Mouse (Mus musculus) forebrain, embryonic 12.5 days (tissue): Measurements from ENCODE around the gene Slc15a3. TPM values are rescaled to one million over a fixed set of nuclear protein-coding genes. Genes with fewer than 3 reads are reported as not detected.

Experiments
- ATAC-seq: fragments of 200-750 bp; cut with Nextera tagmentation; 2 replicates; pipeline ENCODE4 v1.8.0; 2017; ENCODE audit warnings: moderate TSS enrichment; ENCODE audit not compliant: low FRiP score
- H3K27ac ChIP-seq: fragments of 300-500 bp; sonication (generic); 2 replicates; pipeline ENCODE4 v1.5.1; 2016; ENCODE audit warnings: mild to moderate bottlenecking
- H3K27me3 ChIP-seq: fragments of 300-500 bp; sonication (generic); 2 replicates; pipeline ENCODE4 v1.6.1; 2016; ENCODE audit warnings: mild to moderate bottlenecking
- H3K36me3 ChIP-seq: fragments of 300-500 bp; sonication (generic); replicated peaks from 2 replicates; pipeline ENCODE4 v1.6.1; 2016; ENCODE audit warnings: mild to moderate bottlenecking
- H3K4me1 ChIP-seq: fragments of 300-500 bp; sonication (generic); 2 replicates; pipeline ENCODE4 v1.6.1; 2016
- H3K4me2 ChIP-seq: fragments of 300-500 bp; sonication (generic); 2 replicates; pipeline ENCODE4 v1.6.1; 2016; ENCODE audit warnings: mild to moderate bottlenecking, moderate library complexity
- H3K4me3 ChIP-seq: fragments of 300-500 bp; sonication (generic); replicated peaks from 2 replicates; pipeline ENCODE4 v1.5.1; 2016; ENCODE audit warnings: mild to moderate bottlenecking
- H3K9ac ChIP-seq: fragments of 300-500 bp; sonication (generic); 2 replicates; pipeline ENCODE4 v1.6.1; 2016; ENCODE audit warnings: mild to moderate bottlenecking
- H3K9me3 ChIP-seq: fragments of 300-500 bp; sonication (generic); 2 replicates; pipeline ENCODE4 v1.6.1; 2016
- WGBS: fragments of 180-500 bp; shearing (Covaris S2); methylation state at CpG from one replicate; pipeline ENCODE4 v1.1.7; 2016; 5-methylcytosine and 5-hydroxymethylcytosine counted together
- polyA plus RNA-seq: library from polyadenylated mRNA; unstranded; fragments of >200 nt; fragmentation: Nextera tagmentation; extraction: Ambion mirVana; gene quantifications from 2 replicates; pipeline ENCODE4 v1.2.1, GENCODE M21; 2016

Gene Slc15a3
- polyA plus RNA-seq, 1 experiment from 2014 or later, result 0.38 TPM

GRCm38 (mm10) chr19:10808524-10809233, 30.8 kb upstream of the Slc15a3 start:
- Histone ChIP-seq H3K4me2 (no peak overlapping the region), H3K27ac (no peak overlapping the region), H3K4me3 (no peak overlapping the region), H3K4me1 (peaks cover 6% of the 10 kb centered on the region; the same call in 1 of the 2 replicates), H3K27me3 (no peaks in the 10 kb centered on the region), H3K9ac (no peak overlapping the region), H3K36me3 (no peaks in the 10 kb centered on the region), H3K9me3 (no peaks in the 10 kb centered on the region)
- whole genome bisulfite sequencing, result 93% methylated on average over 12 of the region's 12 CpGs
- ATAC-seq, result no peak

GRCm38 (mm10) chr19:10809428-10810175, 29.9 kb upstream of the Slc15a3 start:
- H3K4me1 ChIP-seq, result peaks cover 6% of the 10 kb centered on the region; the same call in 1 of the 2 replicates
- H3K9ac ChIP-seq, result no peak overlapping the region
- H3K27me3 ChIP-seq, result no peaks in the 10 kb centered on the region
- 71% methylated on average over 11 of the region's 11 CpGs for WGBS
- no peak overlapping the region for H3K4me2 ChIP-seq
- no peaks in the 10 kb centered on the region for H3K9me3 ChIP-seq
- H3K4me3 ChIP-seq, result no peak overlapping the region
- H3K36me3 ChIP-seq, result no peaks in the 10 kb centered on the region
- H3K27ac ChIP-seq, result no peak overlapping the region
- peak; percentile 46; the same call in 1 of the 2 replicates for ATAC-seq

GRCm38 (mm10) chr19:10810176-10810492, 29.4 kb upstream of the Slc15a3 start:
- 77% methylated on average over 4 of the region's 4 CpGs for WGBS
- Histone ChIP-seq H3K4me1 (peaks cover 6% of the 10 kb centered on the region; the same call in 1 of the 2 replicates), H3K9me3 (no peaks in the 10 kb centered on the region), H3K27ac (no peak overlapping the region), H3K9ac (no peak overlapping the region), H3K27me3 (no peaks in the 10 kb centered on the region), H3K4me2 (no peak overlapping the region), H3K4me3 (no peak overlapping the region), H3K36me3 (no peaks in the 10 kb centered on the region)
- no peak for ATAC-seq

GRCm38 (mm10) chr19:10811471-10811870, 28.1 kb upstream of the Slc15a3 start:
- no peaks in the 10 kb centered on the region for H3K36me3 ChIP-seq
- no peaks in the 10 kb centered on the region for H3K27me3 ChIP-seq
- H3K4me3 ChIP-seq, result no peak overlapping the region
- no peak overlapping the region for H3K27ac ChIP-seq
- H3K9me3 ChIP-seq, result no peaks in the 10 kb centered on the region
- ATAC-seq, result no peak
- no peak overlapping the region for H3K4me2 ChIP-seq
- H3K9ac ChIP-seq, result no peak overlapping the region
- peaks cover 6% of the 10 kb centered on the region; the same call in 1 of the 2 replicates for H3K4me1 ChIP-seq
- WGBS, result 87% methylated on average over 6 of the region's 6 CpGs

- Histone ChIP-seq H3K9ac (no peak overlapping the region), H3K27ac (no peak overlapping the region), H3K27me3 (no peaks in the 10 kb centered on the region), H3K4me1 (peaks cover 7% of the 10 kb centered on the region), H3K9me3 (no peaks in the 10 kb centered on the region), H3K4me2 (no peak overlapping the region), H3K4me3 (no peak overlapping the region), H3K36me3 (no peaks in the 10 kb centered on the region)
- ATAC-seq, result no peak
- WGBS, result 95% methylated on average over 5 of the region's 5 CpGs
Observed at GRCm38 (mm10) chr19:10813039-10813438, 26.5 kb upstream of the Slc15a3 start.

- Histone ChIP-seq H3K36me3 (no peaks in the 10 kb centered on the region), H3K27ac (no peak overlapping the region), H3K4me1 (peaks cover 8% of the 10 kb centered on the region), H3K4me2 (no peak overlapping the region), H3K9ac (no peak overlapping the region), H3K4me3 (no peak overlapping the region), H3K27me3 (no peaks in the 10 kb centered on the region), H3K9me3 (no peaks in the 10 kb centered on the region)
- WGBS, result 70% methylated on average over 7 of the region's 7 CpGs
- no peak for ATAC-seq
Observed at GRCm38 (mm10) chr19:10813905-10814304, 25.6 kb upstream of the Slc15a3 start.

- Histone ChIP-seq H3K4me1 (peaks cover 3% of the 10 kb centered on the region; the same call in 1 of the 2 replicates), H3K36me3 (no peaks in the 10 kb centered on the region), H3K27ac (no peak overlapping the region), H3K27me3 (no peaks in the 10 kb centered on the region), H3K9me3 (no peaks in the 10 kb centered on the region), H3K4me3 (no peak overlapping the region), H3K9ac (no peak overlapping the region), H3K4me2 (no peak overlapping the region)
- 82% methylated on average over 6 of the region's 6 CpGs for WGBS
- no peak for ATAC-seq
Observed at GRCm38 (mm10) chr19:10815871-10816270, 23.7 kb upstream of the Slc15a3 start.

GRCm38 (mm10) chr19:10816462-10816861, 23.1 kb upstream of the Slc15a3 start:
- no peak overlapping the region for H3K4me3 ChIP-seq
- H3K27ac ChIP-seq, result no peak overlapping the region
- no peak overlapping the region for H3K9ac ChIP-seq
- no peaks in the 10 kb centered on the region for H3K27me3 ChIP-seq
- no peaks in the 10 kb centered on the region for H3K9me3 ChIP-seq
- H3K4me1 ChIP-seq, result peaks cover 3% of the 10 kb centered on the region; the same call in 1 of the 2 replicates
- H3K4me2 ChIP-seq, result no peak overlapping the region
- no peaks in the 10 kb centered on the region for H3K36me3 ChIP-seq
- WGBS, result 77% methylated on average over 2 of the region's 2 CpGs
- ATAC-seq, result no peak

- ATAC-seq, result peak; percentile 51; the same call in 1 of the 2 replicates
- H3K27ac ChIP-seq, result no peak overlapping the region
- no peaks in the 10 kb centered on the region for H3K9me3 ChIP-seq
- H3K36me3 ChIP-seq, result no peaks in the 10 kb centered on the region
- peak overlapping the region; percentile 38 for H3K4me2 ChIP-seq
- peaks cover 3% of the 10 kb centered on the region; the same call in 1 of the 2 replicates for H3K4me1 ChIP-seq
- no peaks in the 10 kb centered on the region for H3K27me3 ChIP-seq
- H3K4me3 ChIP-seq, result 0 out of 2 replicates have a peak overlapping the region, but pooled peaks have one; percentile 11
- 32% methylated on average over 17 of the region's 17 CpGs for WGBS
- H3K9ac ChIP-seq, result no peak overlapping the region
Observed at GRCm38 (mm10) chr19:10818217-10818946, 21.1 kb upstream of the Slc15a3 start.

GRCm38 (mm10) chr19:10821319-10821718, 18.2 kb upstream of the Slc15a3 start:
- Histone ChIP-seq H3K4me3 (no peak overlapping the region), H3K9me3 (no peaks in the 10 kb centered on the region), H3K9ac (no peak overlapping the region), H3K4me2 (no peak overlapping the region), H3K36me3 (no peaks in the 10 kb centered on the region), H3K27ac (no peak overlapping the region), H3K27me3 (no peaks in the 10 kb centered on the region), H3K4me1 (peaks cover 6% of the 10 kb centered on the region; the same call in 1 of the 2 replicates)
- no peak for ATAC-seq
- WGBS, result 69% methylated on average over 7 of the region's 7 CpGs

GRCm38 (mm10) chr19:10822534-10822933, 17.0 kb upstream of the Slc15a3 start:
- H3K4me1 ChIP-seq, result peaks cover 6% of the 10 kb centered on the region; the same call in 1 of the 2 replicates
- H3K9ac ChIP-seq, result no peak overlapping the region
- H3K9me3 ChIP-seq, result no peaks in the 10 kb centered on the region
- H3K27ac ChIP-seq, result no peak overlapping the region
- H3K36me3 ChIP-seq, result no peaks in the 10 kb centered on the region
- no peak overlapping the region for H3K4me2 ChIP-seq
- no peaks in the 10 kb centered on the region for H3K27me3 ChIP-seq
- no peak overlapping the region for H3K4me3 ChIP-seq
- no peak for ATAC-seq
- 99% methylated on average over 4 of the region's 4 CpGs for WGBS

- Histone ChIP-seq H3K4me2 (no peak overlapping the region), H3K4me1 (0 out of 2 replicates have a peak, but pooled peaks cover 3% of the 10 kb centered on the region), H3K36me3 (no peaks in the 10 kb centered on the region), H3K27me3 (no peaks in the 10 kb centered on the region), H3K9me3 (no peaks in the 10 kb centered on the region), H3K27ac (no peak overlapping the region), H3K4me3 (no peak overlapping the region), H3K9ac (no peak overlapping the region)
- no peak for ATAC-seq
- WGBS, result 90% methylated on average over 7 of the region's 7 CpGs
Observed at GRCm38 (mm10) chr19:10824061-10824460, 15.5 kb upstream of the Slc15a3 start.
